Mouse (Mus musculus) intestine, postnatal 0 days (tissue): ENCODE measurements at regions not wholly inside any gene's neighbourhood (a gene's known extent, or its start where the extent isn't known, plus 50 kb on each side); places are given as distances from the start of the nearest gene placed in this dataset.

Experiments used
- ATAC-seq: fragments of 200-750 bp; cut with Nextera tagmentation; 2 replicates; pipeline ENCODE4 v1.8.0; 2017; ENCODE audit warnings: mild to moderate bottlenecking, moderate TSS enrichment, moderate library complexity
- H3K27ac ChIP-seq: fragments of 300-500 bp; sonication (generic); 2 replicates; pipeline ENCODE4 v1.5.1; 2014; ENCODE audit warnings: mild to moderate bottlenecking, low read depth, low read length, moderate library complexity
- H3K27me3 ChIP-seq: fragments of 300-500 bp; sonication (generic); replicated peaks from 2 replicates; pipeline ENCODE4 v1.6.1; 2014; ENCODE audit warnings: low read length, mixed read lengths; ENCODE audit not compliant: control insufficient read depth, insufficient read depth
- H3K36me3 ChIP-seq: fragments of 300-500 bp; sonication (generic); 2 replicates; pipeline ENCODE4 v1.6.1; 2014; ENCODE audit warnings: mild to moderate bottlenecking, moderate library complexity; ENCODE audit not compliant: control insufficient read depth, insufficient read depth
- H3K4me1 ChIP-seq: fragments of 300-500 bp; sonication (generic); replicated peaks from 2 replicates; pipeline ENCODE4 v1.6.1; 2014; ENCODE audit warnings: antibody characterized with exemption, low read length, mixed read lengths; ENCODE audit not compliant: control insufficient read depth, insufficient read depth
- H3K4me2 ChIP-seq: fragments of 300-500 bp; sonication (generic); replicated peaks from 2 replicates; pipeline ENCODE4 v1.6.1; 2014; ENCODE audit warnings: low read depth, mild to moderate bottlenecking, moderate library complexity
- H3K4me3 ChIP-seq: fragments of 300-500 bp; sonication (generic); 2 replicates; pipeline ENCODE4 v1.5.1; 2014; ENCODE audit warnings: low read depth, low read length
- H3K9ac ChIP-seq: fragments of 300-500 bp; sonication (generic); 2 replicates; pipeline ENCODE4 v1.6.1; 2014; ENCODE audit warnings: mild to moderate bottlenecking, low read depth, low read length
- H3K9me3 ChIP-seq: fragments of 300-500 bp; sonication (generic); 2 replicates; pipeline ENCODE4 v1.6.1; 2016; ENCODE audit warnings: mixed run types; ENCODE audit not compliant: control insufficient read depth
- CTCF ChIP-seq: sonication (generic); IDR thresholded peaks from 2 replicates; pipeline ENCODE4 v1.5.1; 2016; ENCODE audit warnings: low read depth, mild to moderate bottlenecking, control low read depth, antibody characterized with exemption, moderate library complexity
- WGBS: fragments of 180-500 bp; shearing (Covaris S2); extraction: QIAGEN DNeasy Blood & Tissue Kit; methylation state at CpG from one replicate; pipeline ENCODE4 v1.1.7; 2014; 5-methylcytosine and 5-hydroxymethylcytosine counted together

DNA sequence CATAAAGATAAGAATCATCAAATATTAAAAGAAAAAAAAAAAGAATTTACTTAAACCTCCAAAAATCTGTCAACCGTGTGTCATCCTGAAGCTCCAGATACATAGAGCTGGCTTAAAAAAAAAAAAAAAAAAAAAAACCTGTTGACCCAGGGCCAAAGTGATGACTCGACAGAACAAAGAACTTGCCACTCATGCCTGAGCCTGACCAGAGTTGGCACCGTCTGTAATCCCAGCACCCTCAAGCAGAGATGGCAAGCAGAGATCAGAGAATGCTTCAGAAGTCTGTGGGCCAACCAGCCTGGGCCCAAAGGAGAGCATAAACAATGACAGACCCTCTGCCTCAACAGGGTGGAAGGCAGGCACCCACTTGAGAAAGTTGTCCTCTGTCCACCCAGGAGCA lies 230.3 kb downstream of the Nfkbiz start:
- no peak overlapping the region for H3K4me3 ChIP-seq
- no peak for ATAC-seq
- peaks cover 8% of the 10 kb centered on the region; the same call in 1 of the 2 replicates for H3K4me1 ChIP-seq
- H3K27ac ChIP-seq: no peak overlapping the region
- H3K36me3 ChIP-seq: no peaks in the 10 kb centered on the region
- TF ChIP-seq CTCF: no peak
- no peaks in the 10 kb centered on the region for H3K9me3 ChIP-seq
- WGBS: 85% methylated on average over 3 of the region's 3 CpGs
- H3K4me2 ChIP-seq: no peak overlapping the region
- H3K9ac ChIP-seq: no peak overlapping the region
- no peaks in the 10 kb centered on the region for H3K27me3 ChIP-seq

DNA sequence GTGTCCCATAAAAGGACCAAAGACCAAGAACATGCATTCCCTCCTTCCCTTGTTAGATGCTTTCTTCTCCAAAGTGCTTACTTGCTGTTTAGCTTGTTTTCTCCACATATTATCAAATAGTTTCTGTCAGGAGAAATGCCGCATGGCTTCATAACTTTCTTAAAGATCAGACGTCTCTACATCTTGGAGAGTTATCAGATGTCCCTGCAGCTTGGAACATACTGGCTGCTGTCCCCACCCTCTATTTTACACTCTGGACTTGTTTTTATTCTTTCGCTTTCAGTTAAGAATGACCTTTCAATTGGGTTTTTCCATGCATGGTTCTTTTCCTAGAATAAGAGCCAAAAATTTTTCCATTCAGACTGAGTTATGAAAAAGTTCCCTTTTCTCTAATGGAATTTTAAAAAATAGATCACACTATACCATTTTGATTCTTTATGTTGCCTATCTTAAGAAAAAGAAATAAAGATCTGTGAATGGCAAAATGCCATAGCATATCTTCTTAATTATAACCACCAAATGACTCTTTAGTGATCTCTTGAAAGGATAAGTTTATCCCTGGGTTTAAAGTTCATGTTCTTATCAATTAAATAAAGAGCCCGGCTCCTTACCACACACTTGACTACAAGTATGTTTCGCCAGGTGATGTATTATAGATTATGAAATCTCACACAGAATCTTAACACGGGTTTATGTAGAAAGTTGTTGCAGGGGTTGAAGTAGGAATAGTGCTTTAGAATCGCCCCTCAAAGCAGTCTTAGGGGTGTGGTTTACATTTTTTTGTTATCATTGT lies 232.1 kb downstream of the Nfkbiz start:
- no peak for TF ChIP-seq CTCF
- Histone ChIP-seq H3K4me2 (no peak overlapping the region; the same call in 1 of the 2 replicates), H3K4me1 (peaks cover 9% of the 10 kb centered on the region; the same call in 1 of the 2 replicates), H3K4me3 (no peak overlapping the region), H3K9me3 (no peaks in the 10 kb centered on the region), H3K36me3 (no peaks in the 10 kb centered on the region), H3K9ac (no peak overlapping the region), H3K27ac (no peak overlapping the region), H3K27me3 (no peaks in the 10 kb centered on the region)
- ATAC-seq: no peak
- WGBS: 34% methylated on average over 7 of the region's 7 CpGs

DNA sequence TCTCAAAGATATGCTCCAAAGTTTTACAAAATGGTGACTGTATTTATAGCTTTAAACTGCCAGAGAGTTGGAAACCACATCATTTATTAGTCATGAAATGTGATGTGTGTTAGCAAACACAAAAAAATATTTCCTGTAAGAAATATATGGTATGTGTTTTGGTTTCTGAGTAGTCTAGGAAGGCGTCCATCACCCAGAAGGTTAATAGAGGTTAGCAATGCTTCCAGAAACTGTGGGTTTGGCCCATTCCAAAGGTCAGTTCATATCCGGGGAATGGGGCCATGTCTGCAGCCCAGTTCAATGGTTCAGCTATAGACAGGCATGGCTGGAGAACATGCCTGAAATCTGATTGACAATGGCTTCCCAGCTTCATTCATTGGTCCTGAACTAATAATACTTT lies 235.1 kb downstream of the Nfkbiz start:
- Histone ChIP-seq H3K9me3 (no peaks in the 10 kb centered on the region), H3K27me3 (no peaks in the 10 kb centered on the region), H3K4me2 (no peak overlapping the region), H3K27ac (no peak overlapping the region), H3K4me1 (peaks cover 9% of the 10 kb centered on the region; the same call in 1 of the 2 replicates), H3K36me3 (no peaks in the 10 kb centered on the region), H3K9ac (no peak overlapping the region), H3K4me3 (no peak overlapping the region)
- no peak for ATAC-seq
- WGBS: 34% methylated on average over 2 of the region's 2 CpGs
- no peak for TF ChIP-seq CTCF

DNA sequence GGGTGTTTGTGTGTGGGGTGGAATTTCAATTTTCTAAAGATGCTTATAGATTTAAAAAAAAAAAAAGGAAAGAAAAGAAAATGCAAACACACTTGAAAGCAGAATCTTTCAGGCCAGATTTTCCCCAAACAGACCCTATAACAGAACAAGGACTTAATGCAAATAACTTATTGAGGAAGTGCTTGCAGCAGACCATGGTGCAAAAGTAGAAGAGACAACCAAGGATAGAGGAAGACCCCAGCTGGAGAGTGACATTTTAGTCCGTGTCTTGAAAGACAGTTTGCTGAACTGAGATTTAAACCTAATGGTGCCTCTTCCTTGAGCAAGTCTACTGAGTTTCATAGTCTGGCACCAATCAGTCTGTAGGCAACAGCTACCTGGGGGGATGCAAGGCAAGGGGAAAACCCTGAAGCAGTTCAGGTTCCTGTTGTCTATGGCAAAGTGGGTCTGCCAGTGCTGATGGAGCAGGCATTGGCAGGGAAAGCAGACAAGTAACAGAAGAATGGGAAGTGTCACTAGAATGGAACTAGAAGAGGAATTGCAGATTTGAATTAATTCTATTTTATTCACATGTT lies 249.2 kb downstream of the Nfkbiz start:
- no peak for TF ChIP-seq CTCF
- Histone ChIP-seq H3K27me3 (no peaks in the 10 kb centered on the region), H3K9ac (no peak overlapping the region), H3K4me2 (no peak overlapping the region), H3K36me3 (no peaks in the 10 kb centered on the region), H3K4me1 (no peaks in the 10 kb centered on the region), H3K9me3 (no peaks in the 10 kb centered on the region), H3K4me3 (no peak overlapping the region), H3K27ac (no peak overlapping the region)
- ATAC-seq: no peak
- 69% methylated on average over 1 of the region's 1 CpGs for WGBS

DNA sequence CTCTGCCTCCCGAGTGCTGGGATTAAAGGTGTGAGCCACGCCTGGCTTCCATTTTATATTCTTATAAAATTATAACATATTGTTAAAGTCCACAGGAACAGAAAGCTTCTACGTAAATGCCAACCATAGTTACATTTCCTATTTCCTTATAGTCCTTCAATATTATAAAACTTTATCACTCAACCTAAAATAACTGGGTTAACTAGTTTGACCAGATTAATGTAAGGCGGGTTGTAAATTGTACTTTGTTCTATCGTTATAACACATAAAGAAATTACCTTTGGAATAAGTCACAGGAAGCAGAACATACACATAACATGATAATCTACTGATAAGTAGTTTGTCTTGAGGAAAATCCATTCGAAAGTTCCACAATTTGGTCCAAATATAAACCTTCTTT lies 251.6 kb downstream of the Nfkbiz start:
- no peaks in the 10 kb centered on the region for H3K4me1 ChIP-seq
- no peak overlapping the region for H3K27ac ChIP-seq
- no peak overlapping the region for H3K9ac ChIP-seq
- peak; percentile 81 for ATAC-seq
- H3K9me3 ChIP-seq: no peaks in the 10 kb centered on the region
- H3K27me3 ChIP-seq: no peaks in the 10 kb centered on the region
- H3K4me3 ChIP-seq: no peak overlapping the region
- H3K36me3 ChIP-seq: no peaks in the 10 kb centered on the region
- WGBS: 50% methylated on average over 6 of the region's 6 CpGs
- no peak overlapping the region for H3K4me2 ChIP-seq
- TF ChIP-seq CTCF: no peak

DNA sequence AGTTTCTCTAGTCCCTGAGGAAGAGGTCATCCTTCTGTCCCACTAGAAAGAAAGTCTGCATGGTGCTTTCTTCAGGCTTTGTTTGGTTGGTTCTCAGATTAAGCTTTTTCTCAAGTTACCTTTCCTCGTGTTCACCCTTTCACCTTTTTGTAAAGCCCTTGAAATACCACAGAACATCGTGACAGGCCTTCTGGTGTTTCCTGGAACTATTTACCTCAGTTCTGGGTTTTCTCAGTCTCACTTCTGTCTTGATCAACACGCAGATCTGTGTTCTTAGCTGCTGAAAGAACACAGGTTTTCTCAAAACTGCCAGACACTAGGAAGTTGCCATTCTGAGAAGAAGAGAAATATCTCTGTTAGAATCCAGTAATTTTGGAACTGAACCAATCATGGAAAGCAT lies 255.8 kb downstream of the Nfkbiz start:
- Histone ChIP-seq H3K36me3 (no peaks in the 10 kb centered on the region), H3K27ac (no peak overlapping the region), H3K4me1 (0 out of 2 replicates have a peak, but pooled peaks cover 2% of the 10 kb centered on the region), H3K9me3 (no peaks in the 10 kb centered on the region), H3K4me3 (no peak overlapping the region), H3K4me2 (no peak overlapping the region), H3K9ac (no peak overlapping the region), H3K27me3 (no peaks in the 10 kb centered on the region)
- no peak for TF ChIP-seq CTCF
- 49% methylated on average over 3 of the region's 3 CpGs for WGBS
- ATAC-seq: no peak
